Mouse (Mus musculus) lung, adult 2 months (tissue): ENCODE results near the gene C1qc. TPM values are rescaled to one million over a fixed set of nuclear protein-coding genes. Genes with fewer than 3 reads are reported as not detected.
A peak's percentile ranks its signal among the peaks of the same experiment; 100 is the strongest.

Experiments used
- DNase-seq: peaks from one replicate; pipeline ENCODE4 v3.0.0; 2022
- H3K4me1 ChIP-seq: fragments of 200-500 bp; 2 replicates; pipeline ENCODE4 v1.6.1; 2011; ENCODE audit warnings: low read length; ENCODE audit not compliant: control insufficient read depth, insufficient read depth
- H3K4me3 ChIP-seq: fragments of 200-500 bp; replicated peaks from 2 replicates; pipeline ENCODE3; 2011; ENCODE audit warnings: low read depth, mild to moderate bottlenecking, control low read depth, low read length; ENCODE audit errors: extremely low read depth
- CTCF ChIP-seq: fragments of 200-500 bp; IDR thresholded peaks from 2 replicates; pipeline ENCODE4 v1.5.1; 2011; ENCODE audit warnings: mild to moderate bottlenecking, low read length, control low read depth; ENCODE audit not compliant: insufficient read depth
- POLR2A ChIP-seq: fragments of 200-500 bp; IDR thresholded peaks from 2 replicates; pipeline ENCODE4 v1.6.1; 2011; ENCODE audit warnings: low read depth, mild to moderate bottlenecking, control low read depth, low read length, borderline replicate concordance; ENCODE audit errors: extremely low read depth
- WGBS: fragments of 180-500 bp; shearing (Covaris S2); methylation state at CpG from one replicate; pipeline ENCODE4 v1.1.7; 2018; 5-methylcytosine and 5-hydroxymethylcytosine counted together
- polyA plus RNA-seq: library from polyadenylated mRNA; depleted of rRNA; stranded (reverse); fragments of >200 nt; gene quantifications from 2 replicates; pipeline ENCODE4 v1.2.3, GENCODE M21; 2012; rRNA removed

C1qc gene
- 74.2 and 84.9 TPM in 2 replicates for polyA plus RNA-seq

DNA sequence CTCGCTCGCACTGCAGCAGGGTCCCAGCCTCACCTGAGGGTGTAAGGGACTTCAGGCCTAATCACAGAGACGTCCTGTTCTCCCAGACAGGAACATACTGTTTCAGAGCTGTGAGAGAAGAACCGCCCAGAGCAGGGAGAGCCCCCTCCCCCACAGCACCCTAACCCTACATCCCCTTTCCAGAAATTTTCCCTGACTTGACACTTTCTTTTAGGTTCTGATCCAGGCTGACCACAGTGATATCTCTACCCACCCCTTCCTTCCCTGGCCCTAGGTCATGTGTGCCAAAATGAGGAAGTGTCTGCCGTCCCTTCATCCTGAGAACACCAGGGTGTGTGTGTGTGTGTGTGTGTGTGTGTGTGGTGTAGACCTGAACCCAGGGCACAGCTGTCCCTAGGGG is at the start of gene C1qc:
TSS of gene C1qc (minus strand) at position 255 of the 400 bp plus-strand sequence.
- 46% methylated on average over 5 of the region's 5 CpGs for WGBS
- TF ChIP-seq CTCF, result no peak
- TF ChIP-seq POLR2A, result 0 out of 2 replicates have a peak, but pooled peaks have one; percentile 8
- no peak for DNase-seq
- H3K4me1 ChIP-seq, result no peaks in the 10 kb centered on the region
- no peak within 1 kb of the TSS for H3K4me3 ChIP-seq

DNA sequence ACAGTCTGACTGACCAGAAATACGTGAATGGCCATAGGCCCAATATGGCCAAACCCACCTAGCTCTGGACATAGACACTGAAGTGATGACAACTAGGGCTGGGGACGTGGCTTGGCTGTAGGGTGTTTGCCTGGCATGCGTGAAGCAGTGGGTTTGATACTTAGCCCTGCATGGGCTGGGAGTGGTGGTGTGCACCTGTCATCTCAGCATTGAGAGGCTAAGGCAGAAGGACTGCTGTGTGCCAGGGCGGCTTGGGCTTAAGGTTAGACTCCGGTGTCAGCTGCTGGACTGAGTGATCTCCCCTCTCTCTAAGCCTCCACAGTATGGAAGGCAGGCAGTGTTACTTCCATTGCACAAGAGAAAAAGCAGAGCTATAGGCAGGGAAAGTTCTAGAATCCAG is 45.1 kb upstream of the C1qc start:
- TF ChIP-seq CTCF (no peak), POLR2A (no peak)
- Histone ChIP-seq H3K4me1 (no peaks in the 10 kb centered on the region), H3K4me3 (no peak overlapping the region)
- no peak for DNase-seq
- WGBS, result 84% methylated on average over 5 of the region's 5 CpGs

DNA sequence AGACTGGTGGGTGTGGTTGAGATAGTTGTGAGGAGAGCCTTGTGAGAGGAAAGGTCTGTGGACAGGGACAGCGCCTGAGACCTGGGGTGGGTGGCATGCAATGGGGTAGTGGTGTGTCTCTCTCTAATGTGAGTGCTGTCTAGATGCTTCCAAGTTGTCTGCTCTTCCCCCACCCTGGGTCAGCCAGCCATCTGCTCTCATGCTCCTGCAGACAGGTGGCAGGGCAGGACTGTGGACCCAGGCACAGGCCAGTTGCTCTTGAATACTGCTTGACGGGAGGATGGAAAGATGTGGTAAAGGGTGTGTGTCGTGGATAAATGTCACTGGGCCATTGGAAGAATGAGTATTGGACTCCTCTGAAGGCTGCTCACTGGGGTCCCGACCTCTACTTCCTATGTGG is 44.5 kb upstream of the C1qc start:
- TF ChIP-seq POLR2A, result no peak
- TF ChIP-seq CTCF, result no peak
- Histone ChIP-seq H3K4me1 (no peaks in the 10 kb centered on the region), H3K4me3 (no peak overlapping the region)
- DNase-seq, result no peak
- 64% methylated on average over 4 of the region's 4 CpGs for WGBS

DNA sequence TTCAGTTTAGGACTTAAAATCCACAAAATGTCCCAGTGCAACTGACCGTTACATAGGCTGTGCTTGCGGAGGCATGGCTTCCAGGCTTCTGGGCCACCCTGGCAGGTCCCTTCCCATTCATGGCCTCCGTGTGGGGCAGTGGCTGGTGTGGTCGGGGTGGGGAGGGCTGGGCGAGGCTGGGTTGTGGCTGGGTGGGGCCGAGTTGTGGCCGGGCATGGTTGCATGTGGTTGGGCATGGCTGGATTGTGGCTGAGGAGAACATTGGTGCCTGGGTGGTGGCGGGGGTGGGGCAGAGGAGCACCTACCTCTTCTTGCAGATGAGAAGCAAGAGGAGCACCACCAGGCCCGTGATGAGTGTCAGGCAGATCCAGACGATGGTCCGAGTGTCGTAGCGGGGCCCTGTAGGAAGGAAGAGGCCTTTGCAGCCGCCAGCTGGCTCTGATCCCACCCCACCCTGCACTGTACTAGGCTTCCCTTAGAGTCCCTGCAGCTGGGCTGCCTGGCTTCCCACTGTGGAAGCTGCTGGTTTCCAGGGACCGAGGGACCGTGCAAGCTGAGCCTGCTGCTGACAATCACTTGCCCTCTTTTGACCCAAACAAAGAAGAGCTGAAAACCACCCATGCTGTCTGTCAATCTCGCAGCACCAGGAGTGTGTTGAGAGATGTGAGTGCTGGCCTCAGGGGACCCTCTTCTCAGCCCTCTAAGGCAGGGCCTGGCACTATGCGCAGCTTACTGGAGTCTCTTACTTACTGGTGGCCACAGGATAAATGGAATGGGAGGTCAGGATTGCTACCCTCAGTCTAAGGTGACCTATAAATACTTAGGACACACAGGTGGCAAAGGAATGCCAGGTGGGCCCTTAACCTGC is 42.1 kb upstream of the C1qc start:
- Histone ChIP-seq H3K4me3 (no peak overlapping the region), H3K4me1 (no peaks in the 10 kb centered on the region)
- TF ChIP-seq CTCF (no peak), POLR2A (no peak)
- no peak for DNase-seq
- WGBS, result 29% methylated on average over 18 of the region's 18 CpGs

DNA sequence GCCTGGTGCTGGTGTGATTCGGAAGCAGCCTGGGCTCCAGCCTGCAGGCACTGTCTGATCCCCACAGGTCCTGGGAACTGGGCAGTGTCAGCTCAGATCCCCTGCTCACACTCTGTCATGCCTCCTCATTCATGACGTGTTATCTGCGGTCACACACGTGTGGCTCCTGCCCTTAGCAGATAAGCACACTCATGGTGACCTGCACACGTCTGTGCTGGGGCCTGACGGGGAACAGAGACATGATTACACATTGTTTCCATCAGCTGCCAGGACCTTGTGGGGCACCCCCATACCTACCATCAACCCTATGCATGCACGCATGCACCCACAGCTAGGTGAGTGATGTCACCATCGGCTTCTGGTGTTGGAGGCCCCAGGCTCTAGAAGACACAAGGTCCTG is 37.6 kb upstream of the C1qc start:
- Histone ChIP-seq H3K4me1 (no peaks in the 10 kb centered on the region), H3K4me3 (no peak overlapping the region)
- 73% methylated on average over 8 of the region's 8 CpGs for WGBS
- no peak for DNase-seq
- TF ChIP-seq POLR2A, result no peak
- no peak for TF ChIP-seq CTCF

DNA sequence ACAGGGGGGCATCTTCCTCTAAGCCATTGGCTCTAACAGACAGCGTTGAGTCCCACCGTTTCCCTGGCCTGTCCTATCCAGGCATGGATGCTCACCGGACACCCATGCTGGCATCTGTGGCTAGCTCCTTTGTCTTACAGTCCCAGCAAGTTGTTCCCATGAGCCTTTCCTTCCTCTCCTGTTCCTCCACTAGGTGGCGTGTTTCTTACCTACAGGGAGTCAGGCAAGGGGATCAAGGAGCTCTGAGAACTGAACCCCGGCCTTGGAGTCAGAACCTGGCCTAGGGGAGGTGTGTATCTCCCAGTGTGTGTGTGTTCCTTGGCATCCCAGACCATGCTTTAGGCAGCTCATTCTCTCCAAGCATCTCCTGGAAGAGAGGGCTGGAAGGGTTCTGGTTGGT is 36.1 kb upstream of the C1qc start:
- no peak overlapping the region for H3K4me3 ChIP-seq
- no peak for DNase-seq
- H3K4me1 ChIP-seq, result no peaks in the 10 kb centered on the region
- TF ChIP-seq POLR2A (no peak), CTCF (0 out of 2 replicates have a peak, but pooled peaks have one; percentile 7)
- WGBS, result 9% methylated on average over 5 of the region's 5 CpGs

DNA sequence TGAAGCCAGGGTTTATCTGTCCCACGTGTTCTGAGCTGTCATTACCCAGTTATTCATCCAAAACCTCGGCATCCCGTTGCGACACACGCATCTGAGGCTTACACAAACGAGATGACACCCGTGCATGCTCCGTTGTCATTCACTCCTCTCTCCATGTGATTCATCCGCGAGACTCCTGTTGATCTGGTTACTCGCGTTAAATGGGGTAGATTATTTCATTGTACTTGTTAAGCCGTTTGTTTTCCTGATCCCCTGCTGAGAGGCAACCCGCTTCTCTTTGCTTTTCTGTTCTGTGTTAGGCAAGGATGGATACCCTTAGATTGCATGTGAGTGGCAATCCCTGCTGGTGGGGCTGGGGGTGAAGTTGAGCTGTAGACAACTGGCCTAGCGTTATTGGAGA is 32.9 kb upstream of the C1qc start:
- DNase-seq, result no peak
- 15% methylated on average over 15 of the region's 15 CpGs for WGBS

DNA sequence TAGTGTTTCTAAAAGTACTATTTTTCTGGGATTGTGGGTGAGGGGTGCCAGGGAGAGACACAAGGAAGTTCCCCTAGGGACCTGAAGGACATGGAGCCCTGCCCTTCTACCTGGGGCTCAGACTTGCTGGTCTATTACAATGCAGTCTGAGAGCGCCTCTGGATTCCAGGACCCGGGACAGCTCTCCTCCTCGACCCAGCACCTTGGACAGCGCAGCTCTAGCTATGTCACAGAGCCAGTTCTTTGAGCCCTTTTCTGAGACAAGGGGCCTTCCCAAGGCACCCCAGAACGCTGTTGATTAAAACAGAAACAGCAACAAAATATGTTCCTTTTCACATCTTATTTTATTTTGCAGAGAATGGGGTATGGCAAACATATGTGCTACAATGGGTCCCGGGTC is 31.7 kb upstream of the C1qc start:
- Histone ChIP-seq H3K4me1 (no peaks in the 10 kb centered on the region), H3K4me3 (no peak overlapping the region)
- WGBS, result 5% methylated on average over 6 of the region's 6 CpGs
- TF ChIP-seq CTCF (peak; percentile 10; the same call in 1 of the 2 replicates), POLR2A (no peak)
- peak; percentile 55 for DNase-seq

More for the DNA sequence above, 32.9 kb upstream of the C1qc start:
- H3K4me1 ChIP-seq, result no peaks in the 10 kb centered on the region
- H3K4me3 ChIP-seq, result no peak overlapping the region
- no peak for TF ChIP-seq POLR2A
- no peak for TF ChIP-seq CTCF

DNA sequence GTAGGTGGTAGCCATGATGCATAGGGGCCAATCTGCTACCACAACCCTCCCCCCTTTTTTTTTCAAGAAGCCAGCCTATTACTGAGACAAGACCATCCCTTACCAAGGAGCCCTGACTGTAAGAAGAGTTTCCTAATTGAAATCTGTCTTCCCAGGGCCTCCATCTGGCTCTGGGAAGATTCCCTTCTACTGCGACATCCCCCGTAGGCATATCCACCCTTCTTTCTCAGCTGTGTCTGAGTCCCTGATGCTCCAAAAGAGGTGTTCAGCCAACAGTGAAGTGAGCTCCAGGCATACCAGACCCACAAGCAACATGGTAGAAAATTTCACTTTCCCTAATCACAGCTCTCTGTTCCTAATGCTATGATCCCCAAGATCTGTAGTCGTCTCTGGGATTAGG is 26.7 kb upstream of the C1qc start:
- no peaks in the 10 kb centered on the region for H3K4me1 ChIP-seq
- no peak overlapping the region for H3K4me3 ChIP-seq
- no peak for TF ChIP-seq CTCF
- no peak for TF ChIP-seq POLR2A
- no peak for DNase-seq
- 71% methylated on average over 3 of the region's 3 CpGs for WGBS

DNA sequence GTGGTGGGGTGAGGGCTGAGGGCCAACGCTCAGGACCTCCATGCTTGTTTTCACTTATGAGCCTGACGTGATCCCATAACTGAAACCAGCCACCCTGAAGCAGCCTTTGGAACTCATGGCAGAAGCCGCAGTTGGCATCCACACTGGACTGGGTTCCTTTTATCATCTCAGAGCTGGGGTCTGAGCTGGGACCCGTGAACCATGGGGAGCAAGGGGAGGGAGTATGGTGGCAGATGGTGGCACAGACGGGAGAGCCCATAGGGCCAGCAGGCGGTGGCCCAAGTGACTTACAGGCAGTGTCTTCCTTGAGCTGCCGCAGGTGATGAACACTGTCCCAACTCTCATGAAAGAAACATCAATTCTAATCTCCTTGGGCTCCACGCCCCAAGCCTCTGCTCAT is 26.0 kb upstream of the C1qc start:
- no peak for TF ChIP-seq POLR2A
- no peak for TF ChIP-seq CTCF
- Histone ChIP-seq H3K4me3 (no peak overlapping the region), H3K4me1 (no peaks in the 10 kb centered on the region)
- WGBS, result 79% methylated on average over 8 of the region's 8 CpGs
- DNase-seq, result no peak
